Mouse (Mus musculus) megakaryocyte, embryonic 14.5 days (primary cell): Measurements from ENCODE around the gene Hspa5. TPM values are rescaled to one million over a fixed set of nuclear protein-coding genes. Genes with fewer than 3 reads are reported as not detected.
A peak's percentile ranks its signal among the peaks of the same experiment; 100 is the strongest.

ENCODE experiments used
- H3K27me3 ChIP-seq: replicated peaks from 2 replicates; pipeline ENCODE3; 2012; ENCODE audit warnings: inconsistent platforms
- H3K36me3 ChIP-seq: replicated peaks from 2 replicates; pipeline ENCODE3; 2012; ENCODE audit warnings: low read length, inconsistent platforms, mixed read lengths
- H3K4me1 ChIP-seq: 2 replicates; pipeline ENCODE4 v1.6.1; 2012; ENCODE audit warnings: inconsistent platforms
- H3K4me3 ChIP-seq: replicated peaks from 2 replicates; pipeline ENCODE3; 2012; ENCODE audit warnings: moderate library complexity, mild to moderate bottlenecking, inconsistent platforms
- H3K9me3 ChIP-seq: 2 replicates; pipeline ENCODE4 v1.6.1; 2012; ENCODE audit warnings: inconsistent platforms
- FLI1 ChIP-seq: IDR thresholded peaks from 2 replicates; pipeline ENCODE4 v1.6.1; 2012; ENCODE audit warnings: low read length, inconsistent platforms, mixed read lengths
- GATA1 ChIP-seq: IDR thresholded peaks from 3 replicates; pipeline ENCODE4 v1.6.1; 2012; ENCODE audit warnings: mixed read lengths, low read length, inconsistent platforms, borderline replicate concordance
- polyA plus RNA-seq: library from polyadenylated mRNA; stranded (reverse); fragments of >175 nt; gene quantifications from 2 replicates; pipeline ENCODE4 v1.2.3, GENCODE M21; 2012; ENCODE audit warnings: low replicate concordance; ENCODE audit not compliant: insufficient read depth

Hspa5 gene
- 45.7 and 148 TPM in 2 replicates for polyA plus RNA-seq

- no peaks in the 10 kb centered on the region for H3K9me3 ChIP-seq
- peaks cover 57% of the 10 kb centered on the region for H3K36me3 ChIP-seq
- H3K4me3 ChIP-seq, result peak within 1 kb of the TSS; percentile 100
- TF ChIP-seq GATA1 (no peak), FLI1 (no peak)
- no peaks in the 10 kb centered on the region for H3K27me3 ChIP-seq
- H3K4me1 ChIP-seq, result peaks cover 41% of the 10 kb centered on the region
These were observed at the start of gene Hspa5 for GRCm38 (mm10) chr2:34771368-34772226. Gene Hspa5 (plus strand): TSS chr2:34771970.

GRCm38 (mm10) chr2:34725269-34725668 is 46.5 kb upstream of the Hspa5 start:
- Histone ChIP-seq H3K9me3 (no peaks in the 10 kb centered on the region), H3K27me3 (no peaks in the 10 kb centered on the region), H3K4me3 (no peak overlapping the region), H3K4me1 (0 out of 2 replicates have a peak, but pooled peaks cover 3% of the 10 kb centered on the region), H3K36me3 (peaks cover 90% of the 10 kb centered on the region)
- TF ChIP-seq GATA1 (no peak), FLI1 (no peak)

GRCm38 (mm10) chr2:34727045-34727728 is 44.6 kb upstream of the Hspa5 start:
- no peaks in the 10 kb centered on the region for H3K9me3 ChIP-seq
- TF ChIP-seq FLI1 (no peak), GATA1 (no peak)
- no peak overlapping the region for H3K4me3 ChIP-seq
- peaks cover 75% of the 10 kb centered on the region for H3K36me3 ChIP-seq
- no peaks in the 10 kb centered on the region for H3K4me1 ChIP-seq
- H3K27me3 ChIP-seq, result no peaks in the 10 kb centered on the region

GRCm38 (mm10) chr2:34736626-34737025 is 35.1 kb upstream of the Hspa5 start:
- peaks cover 11% of the 10 kb centered on the region for H3K36me3 ChIP-seq
- TF ChIP-seq FLI1 (no peak), GATA1 (no peak)
- no peak overlapping the region for H3K4me3 ChIP-seq
- H3K4me1 ChIP-seq, result peaks cover 81% of the 10 kb centered on the region
- no peaks in the 10 kb centered on the region for H3K27me3 ChIP-seq
- H3K9me3 ChIP-seq, result no peaks in the 10 kb centered on the region

GRCm38 (mm10) chr2:34737911-34738310 is 33.9 kb upstream of the Hspa5 start:
- H3K4me3 ChIP-seq, result no peak overlapping the region
- H3K9me3 ChIP-seq, result no peaks in the 10 kb centered on the region
- H3K4me1 ChIP-seq, result peaks cover 94% of the 10 kb centered on the region
- H3K27me3 ChIP-seq, result no peaks in the 10 kb centered on the region
- TF ChIP-seq FLI1 (no peak), GATA1 (no peak)
- peaks cover 14% of the 10 kb centered on the region for H3K36me3 ChIP-seq

GRCm38 (mm10) chr2:34739684-34740391 is 31.9 kb upstream of the Hspa5 start:
- Histone ChIP-seq H3K4me3 (no peak overlapping the region), H3K9me3 (no peaks in the 10 kb centered on the region), H3K36me3 (peaks cover 11% of the 10 kb centered on the region), H3K4me1 (peaks cover 90% of the 10 kb centered on the region), H3K27me3 (no peaks in the 10 kb centered on the region)
- TF ChIP-seq GATA1 (no peak), FLI1 (no peak)

GRCm38 (mm10) chr2:34741390-34742159 is 30.2 kb upstream of the Hspa5 start:
- TF ChIP-seq GATA1 (no peak), FLI1 (no peak)
- H3K4me1 ChIP-seq, result peaks cover 81% of the 10 kb centered on the region
- H3K9me3 ChIP-seq, result no peaks in the 10 kb centered on the region
- H3K27me3 ChIP-seq, result no peaks in the 10 kb centered on the region
- peaks cover 21% of the 10 kb centered on the region for H3K36me3 ChIP-seq
- H3K4me3 ChIP-seq, result peak overlapping the region; percentile 84

- no peaks in the 10 kb centered on the region for H3K9me3 ChIP-seq
- peaks cover 73% of the 10 kb centered on the region for H3K4me1 ChIP-seq
- no peaks in the 10 kb centered on the region for H3K27me3 ChIP-seq
- peaks cover 25% of the 10 kb centered on the region for H3K36me3 ChIP-seq
- H3K4me3 ChIP-seq, result peak overlapping the region; percentile 66
- TF ChIP-seq FLI1 (no peak), GATA1 (no peak)
These were observed 29.1 kb upstream of the Hspa5 start for GRCm38 (mm10) chr2:34742675-34743074.

GRCm38 (mm10) chr2:34744476-34744875 is 27.3 kb upstream of the Hspa5 start:
- no peaks in the 10 kb centered on the region for H3K27me3 ChIP-seq
- TF ChIP-seq FLI1 (no peak), GATA1 (no peak)
- no peak overlapping the region for H3K4me3 ChIP-seq
- H3K4me1 ChIP-seq, result peaks cover 65% of the 10 kb centered on the region
- no peaks in the 10 kb centered on the region for H3K9me3 ChIP-seq
- peaks cover 30% of the 10 kb centered on the region for H3K36me3 ChIP-seq
